Mouse (Mus musculus) frontal cortex, postnatal 10 days (tissue): ENCODE data around the gene Edc4.
A peak's percentile ranks its signal among the peaks of the same experiment; 100 is the strongest.
"Not testable (repeated sequence)": the region's sequence is repeated elsewhere in the genome, so short reads cannot be mapped to it uniquely, and the experiment has no call there.

Experiments
- DNase-seq, 2 experiments: peaks; one replicate each; pipeline ENCODE4 v3.0.0; 2022; ENCODE audit warnings: low spot score in 2 of 2, mixed read lengths in 1 of 2

Edc4 gene

GRCm38 (mm10) chr8:105880754-105881520, at the start of gene Edc4:
TSS of gene Edc4 (plus strand) at chr8:105880881.
- peak; percentile 72 to 85 for DNase-seq

GRCm38 (mm10) chr8:105833740-105834139, 46.9 kb upstream of the Edc4 start:
- not testable (repeated sequence) for DNase-seq

GRCm38 (mm10) chr8:105835318-105835717, 45.4 kb upstream of the Edc4 start:
- DNase-seq, result peak in 1 of 2 experiments; percentile 42

- no peak for DNase-seq
These were observed 43.7 kb upstream of the Edc4 start for GRCm38 (mm10) chr8:105836991-105837390.

- DNase-seq, result no peak
These were observed 41.5 kb upstream of the Edc4 start for GRCm38 (mm10) chr8:105839209-105839608.

GRCm38 (mm10) chr8:105846678-105847077, 34.0 kb upstream of the Edc4 start:
- DNase-seq, result no peak

GRCm38 (mm10) chr8:105850014-105850413, 30.7 kb upstream of the Edc4 start:
- no peak for DNase-seq

- DNase-seq, result no peak
These were observed 30.1 kb upstream of the Edc4 start for GRCm38 (mm10) chr8:105850611-105851010.

GRCm38 (mm10) chr8:105851651-105852143, 29.0 kb upstream of the Edc4 start:
- DNase-seq, result peak; percentile 87 to 89

- no peak for DNase-seq
These were observed 28.4 kb upstream of the Edc4 start for GRCm38 (mm10) chr8:105852146-105852729.

- DNase-seq, result no peak
These were observed 27.5 kb upstream of the Edc4 start, which contains the start of gene Cenpt for GRCm38 (mm10) chr8:105853178-105853577. TSS of gene Cenpt (minus strand) at chr8:105853278.

GRCm38 (mm10) chr8:105854303-105854702, 26.4 kb upstream of the Edc4 start:
- no peak for DNase-seq

GRCm38 (mm10) chr8:105854715-105855216, 25.9 kb upstream of the Edc4 start, which contains the start of gene Thap11:
TSS of gene Thap11 (plus strand) at chr8:105855132.
- DNase-seq, result peak; percentile 81 to 89

- DNase-seq, result peak in 1 of 2 experiments; percentile 67
These were observed 25.2 kb upstream of the Edc4 start for GRCm38 (mm10) chr8:105855248-105856167.

GRCm38 (mm10) chr8:105856168-105856835, 24.4 kb upstream of the Edc4 start:
- DNase-seq, result no peak

- no peak for DNase-seq
These were observed 22.2 kb upstream of the Edc4 start for GRCm38 (mm10) chr8:105858495-105858894.

GRCm38 (mm10) chr8:105859314-105859713, 21.4 kb upstream of the Edc4 start:
- DNase-seq, result no peak

GRCm38 (mm10) chr8:105860143-105860981, 20.3 kb upstream of the Edc4 start, which contains the start of gene Nutf2:
TSS of gene Nutf2 (plus strand) at chr8:105860580.
- DNase-seq, result peak; percentile 91 to 94

GRCm38 (mm10) chr8:105861951-105862350, 18.7 kb upstream of the Edc4 start:
- DNase-seq, result peak in 1 of 2 experiments; percentile 20
